In the genomic region with DNA sequence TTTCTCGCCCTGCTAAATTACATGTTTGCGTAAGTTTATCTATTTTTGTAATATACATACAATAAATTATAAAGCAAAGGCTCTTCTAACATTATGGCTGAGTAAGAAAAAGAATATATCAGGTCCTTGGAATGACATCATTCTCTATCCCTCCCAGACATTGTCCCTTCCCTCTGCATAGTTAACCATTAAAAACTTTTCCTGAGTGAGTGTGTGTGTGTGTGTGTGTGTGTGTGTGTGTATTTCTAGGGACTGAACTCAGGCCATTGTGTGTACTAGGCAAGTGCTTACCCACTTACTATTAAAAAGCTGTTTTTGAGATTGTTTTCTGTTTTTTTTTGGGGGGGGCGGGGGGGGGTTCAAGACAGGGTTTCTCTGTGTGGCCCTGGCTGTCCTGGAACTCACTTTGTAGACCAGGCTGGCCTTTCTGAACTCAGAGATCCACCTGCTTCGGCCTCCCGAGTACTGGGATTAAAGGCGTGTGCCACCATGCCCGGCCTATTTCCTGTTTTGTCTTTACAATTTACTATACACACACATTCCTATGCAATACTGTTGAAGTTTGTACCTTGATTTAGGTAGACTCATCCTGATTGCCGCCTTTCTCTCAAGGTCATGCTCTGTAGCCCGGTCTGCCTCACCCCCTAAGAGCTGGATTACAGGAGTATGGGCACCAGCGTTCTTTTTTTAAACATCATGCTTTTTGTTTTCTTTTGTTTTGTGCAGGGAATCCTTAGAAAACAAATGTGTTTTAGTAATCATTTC, we compare ENCODE assay signal across 17 mouse cellular contexts. TPM values are rescaled to one million over a fixed set of nuclear protein-coding genes. Genes with fewer than 3 reads are reported as not detected.
DNase-seq lines count a peak whose midpoint lies in the region; ATAC-seq and TF ChIP-seq lines count a peak whose summit lies in the region.
"Had no signal": no experiment of that assay in that cellular context is flagged by ENCODE, and none has a peak within 500 bp of the region (broad histone marks: within the 10 kb centered on the region; RNA-seq: fewer than 3 reads in every experiment).

No protein-coding gene starts in this region.

- peak overlapping the region; percentile 85 for H3K4me2 ChIP-seq in liver, embryonic 13.5 days
- no peak overlapping the region for H3K4me2 ChIP-seq in forebrain, embryonic 16.5 days (ENCODE audit: low read length)
- H3K4me2 ChIP-seq: midbrain, embryonic 15.5 days had no signal

- 63% methylated on average over 10 of the region's 10 CpGs for WGBS in kidney, adult 2 months
- 78% methylated on average over 10 of the region's 10 CpGs for WGBS in liver, embryonic 13.5 days (ENCODE audit: insufficient replicate concordance)
- WGBS in forebrain, embryonic 16.5 days: 83% methylated on average over 10 of the region's 10 CpGs

- no peak overlapping the region for H3K9ac ChIP-seq in liver, embryonic 13.5 days
- H3K9ac ChIP-seq in forebrain, embryonic 16.5 days (replicated peaks; ENCODE audit: low read depth, low read length): no peak overlapping the region
- H3K9ac ChIP-seq: midbrain, embryonic 15.5 days had no signal

- H3K4me3 ChIP-seq in kidney, adult 2 months (ENCODE audit: insufficient read depth, low read depth, low read length): no peak overlapping the region
- no peak overlapping the region for H3K4me3 ChIP-seq in liver, embryonic 13.5 days (replicated peaks)
- H3K4me3 ChIP-seq in forebrain, embryonic 16.5 days (replicated peaks; ENCODE audit: low read length): no peak overlapping the region
- H3K4me3 ChIP-seq: erythroblast, embryonic 14.5 days; midbrain, embryonic 15.5 days had no signal

- no peaks in the 10 kb centered on the region for H3K9me3 ChIP-seq in liver, embryonic 13.5 days (replicated peaks)
- H3K9me3 ChIP-seq in forebrain, embryonic 16.5 days (ENCODE audit: control insufficient read depth, low read length): no peaks in the 10 kb centered on the region
- H3K9me3 ChIP-seq: midbrain, embryonic 15.5 days had no signal

- H3K27me3 ChIP-seq in kidney, adult 2 months (replicated peaks; ENCODE audit: control insufficient read depth, insufficient read depth, low read length): no peaks in the 10 kb centered on the region
- no peaks in the 10 kb centered on the region for H3K27me3 ChIP-seq in Patski
- H3K27me3 ChIP-seq in liver, embryonic 13.5 days: no peaks in the 10 kb centered on the region; the same call in 1 of the 2 replicates
- no peaks in the 10 kb centered on the region for H3K27me3 ChIP-seq in forebrain, embryonic 16.5 days (replicated peaks; ENCODE audit: control insufficient read depth, insufficient read depth, low read length)
- H3K27me3 ChIP-seq: midbrain, embryonic 15.5 days had no signal

- TF ChIP-seq CTCF in kidney, adult 2 months (conservative IDR thresholded peaks at IDR 0.05; ENCODE audit: insufficient read depth, insufficient read length, low read depth, low read length): no peak
- TF ChIP-seq CTCF in Patski (IDR thresholded peaks at IDR 0.05): no peak

- in situ Hi-C loops in Patski (cut with MboI; ENCODE audit: low pct_unique_long_range_greater_than_20kb): no loop called here

- H3K27ac ChIP-seq in kidney, adult 2 months (ENCODE audit: insufficient read depth, low read depth, low read length): no peak overlapping the region
- no peak overlapping the region for H3K27ac ChIP-seq in liver, embryonic 13.5 days
- H3K27ac ChIP-seq in forebrain, embryonic 16.5 days (ENCODE audit: low read length): no peak overlapping the region
- H3K27ac ChIP-seq: macrophage; midbrain, embryonic 15.5 days had no signal

- H3K4me1 ChIP-seq in kidney, adult 2 months (ENCODE audit: control insufficient read depth, insufficient read depth, low read length): peaks cover 17% of the 10 kb centered on the region; the same call in 1 of the 2 replicates
- H3K4me1 ChIP-seq in liver, embryonic 13.5 days (replicated peaks): peaks cover 31% of the 10 kb centered on the region
- peaks cover 7% of the 10 kb centered on the region; the same call in 1 of the 2 replicates for H3K4me1 ChIP-seq in forebrain, embryonic 16.5 days (replicated peaks; ENCODE audit: control insufficient read depth, insufficient read depth, low read length)

- CTCF ChIA-PET in Patski (lab: Charles Lee): interaction anchor here (1.2 kb wide), 1 partner anchor 12 kb away, joined by 3 read pairs; no protein-coding TSS in a partner anchor

- TF ChIP-seq POLR2A in kidney, adult 2 months (IDR thresholded peaks at IDR 0.05; ENCODE audit: low read depth, low read length): no peak

- ATAC-seq in Patski: no peak
- no peak for ATAC-seq in liver, embryonic 13.5 days (ENCODE audit: low read depth)
- no peak for ATAC-seq in forebrain, embryonic 16.5 days
- ATAC-seq: midbrain, embryonic 15.5 days had no signal

- no peaks in the 10 kb centered on the region for H3K36me3 ChIP-seq in kidney, adult 2 months (ENCODE audit: control insufficient read depth, insufficient read depth, low read length)
- H3K36me3 ChIP-seq in liver, embryonic 13.5 days: no peaks in the 10 kb centered on the region
- no peaks in the 10 kb centered on the region for H3K36me3 ChIP-seq in forebrain, embryonic 16.5 days (ENCODE audit: control insufficient read depth, insufficient read depth)
- H3K36me3 ChIP-seq: midbrain, embryonic 15.5 days had no signal

- peak; percentile 68 for DNase-seq in kidney, adult 2 months
- no peak for DNase-seq in kidney, adult 18-20 months
- peak; percentile 37 for DNase-seq in Patski (ENCODE audit: low read depth, low spot score)
- peak; percentile 63 for DNase-seq in kidney, adult 9 months
- DNase-seq in liver, embryonic 13.5 days: no peak
- DNase-seq in gastrocnemius, postnatal 10 days: no peak
- DNase-seq in frontal cortex, postnatal 14 days (ENCODE audit: low spot score in 2 of 2): no peak
- DNase-seq: thymus, postnatal 36 days had no signal

- POLR2A ChIA-PET in Patski (lab: Charles Lee): interaction anchor here (1.1 kb wide), 1 partner anchor 19 kb away, joined by 4 read pairs; no protein-coding TSS in a partner anchor

RNA-seq across cellular contexts. Expression of a gene that starts 2.6 kb away (rescaled TPM):
- 44.2 and 60.5 TPM in 2 replicates for polyA plus RNA-seq in kidney, adult 2 months (2012; rRNA removed)
- polyA plus RNA-seq in Patski (2021): 145 TPM
- polyA plus RNA-seq in liver, embryonic 13.5 days (2015; fragmentation: Nextera tagmentation; extraction: Ambion mirVana): 6.2 and 6.9 TPM in 2 replicates
- 8.7 and 9.7 TPM in 2 replicates for polyA plus RNA-seq in forebrain, embryonic 16.5 days (2015; fragmentation: Nextera tagmentation; extraction: Ambion mirVana)
- total RNA-seq in gastrocnemius, postnatal 10 days (2021): 10 to 100 TPM; 26.7 to 35.6 TPM

RNA-seq across cellular contexts. Expression of a gene that starts 28.7 kb away (rescaled TPM):
- polyA plus RNA-seq in kidney, adult 2 months (2012; rRNA removed): not detected in 2 replicates
- not detected for polyA plus RNA-seq in Patski (2021)
- not detected in 2 replicates for polyA plus RNA-seq in liver, embryonic 13.5 days (2015; fragmentation: Nextera tagmentation; extraction: Ambion mirVana)
- not detected in 2 replicates for polyA plus RNA-seq in forebrain, embryonic 16.5 days (2015; fragmentation: Nextera tagmentation; extraction: Ambion mirVana)
- total RNA-seq in gastrocnemius, postnatal 10 days (2021): not detected
- total RNA-seq: granulocyte monocyte progenitor cell, adult 5-6 weeks; left cerebral cortex, postnatal 10 days; neutrophil, adult 5-6 weeks had no signal
- polyA plus RNA-seq: erythroblast, embryonic 14.5 days; heart, postnatal 0 days; large intestine, adult 2 months; macrophage; midbrain, embryonic 15.5 days had no signal

Comparison
In these comparisons a context has a peak if more than half of its experiments do, and no peak if none do; other contexts are left out.
1. DNase-seq: peak in kidney, adult 2 months (single experiment), Patski (single experiment) and kidney, adult 9 months (single experiment); none in kidney, adult 18-20 months (single experiment), liver, embryonic 13.5 days (single experiment), gastrocnemius, postnatal 10 days (single experiment) and frontal cortex, postnatal 14 days (0 of 2).